Mouse (Mus musculus) kidney, postnatal 14 days (tissue): ENCODE data around the gene Ccar1.
A peak's percentile ranks its signal among the peaks of the same experiment; 100 is the strongest.
"Not testable (repeated sequence)": the region's sequence is repeated elsewhere in the genome, so short reads cannot be mapped to it uniquely, and the experiment has no call there.

Experiments used
- DNase-seq: peaks from one replicate; pipeline ENCODE4 v3.0.0; 2022; ENCODE audit warnings: mixed read lengths

Gene Ccar1

GRCm38 (mm10) chr10:62792177-62793090, at the start of gene Ccar1:
Ccar1 (minus strand) TSS chr10:62792286.
- peak; percentile 99 for DNase-seq

- no peak for DNase-seq
These were observed 48.6 kb upstream of the Ccar1 start for GRCm38 (mm10) chr10:62840687-62841086.

GRCm38 (mm10) chr10:62837987-62838386, 45.9 kb upstream of the Ccar1 start:
- DNase-seq, result no peak

- DNase-seq, result no peak
These were observed 40.7 kb upstream of the Ccar1 start for GRCm38 (mm10) chr10:62832783-62833182.

GRCm38 (mm10) chr10:62831546-62831945, 39.5 kb upstream of the Ccar1 start:
- DNase-seq, result no peak

GRCm38 (mm10) chr10:62824474-62824873, 32.4 kb upstream of the Ccar1 start:
- DNase-seq, result peak; percentile 64

GRCm38 (mm10) chr10:62823431-62823830, 31.3 kb upstream of the Ccar1 start:
- DNase-seq, result peak; percentile 25

- no peak for DNase-seq
These were observed 17.9 kb upstream of the Ccar1 start for GRCm38 (mm10) chr10:62810010-62810409.

- no peak for DNase-seq
These were observed 16.7 kb upstream of the Ccar1 start for GRCm38 (mm10) chr10:62808766-62809165.

- DNase-seq, result no peak
These were observed 16.2 kb upstream of the Ccar1 start for GRCm38 (mm10) chr10:62808316-62808715.

GRCm38 (mm10) chr10:62804106-62804505, 12.0 kb upstream of the Ccar1 start:
- DNase-seq, result no peak

GRCm38 (mm10) chr10:62803296-62803695, 11.2 kb upstream of the Ccar1 start:
- DNase-seq, result no peak

GRCm38 (mm10) chr10:62794221-62794620, 2.1 kb upstream of the Ccar1 start:
- DNase-seq, result no peak

- no peak for DNase-seq
These were observed 986 bp upstream of the Ccar1 start for GRCm38 (mm10) chr10:62793091-62793453.

- DNase-seq, result no peak
These were observed 572 bp downstream of the Ccar1 start for GRCm38 (mm10) chr10:62791251-62792176.

- DNase-seq, result not testable (repeated sequence)
These were observed 10.3 kb downstream of the Ccar1 start for GRCm38 (mm10) chr10:62781776-62782175.

- DNase-seq, result no peak
These were observed 41.3 kb downstream of the Ccar1 start for GRCm38 (mm10) chr10:62750781-62751180.

- no peak for DNase-seq
These were observed 51.9 kb downstream of the Ccar1 start for GRCm38 (mm10) chr10:62739961-62740737.

- no peak for DNase-seq
These were observed 55.0 kb downstream of the Ccar1 start for GRCm38 (mm10) chr10:62736965-62737688.

- no peak for DNase-seq
These were observed 61.3 kb downstream of the Ccar1 start for GRCm38 (mm10) chr10:62730826-62731225.

GRCm38 (mm10) chr10:62725771-62726687, 66.1 kb downstream of the Ccar1 start, which contains the start of gene Stox1:
Stox1 (minus strand) TSS chr10:62726128.
- peak; percentile 72 for DNase-seq
